Mouse (Mus musculus) forebrain, embryonic 16.5 days (tissue): ENCODE data around the gene Gm49337. TPM values are rescaled to one million over a fixed set of nuclear protein-coding genes. Genes with fewer than 3 reads are reported as not detected.
A peak's percentile ranks its signal among the peaks of the same experiment; 100 is the strongest.

Source experiments
- ATAC-seq: fragments of 200-750 bp; cut with Nextera tagmentation; 2 replicates; pipeline ENCODE4 v1.8.0; 2017; ENCODE audit warnings: mild to moderate bottlenecking, moderate library complexity
- H3K27ac ChIP-seq: fragments of 300-500 bp; sonication (generic); 2 replicates; pipeline ENCODE4 v1.5.1; 2014; ENCODE audit warnings: low read length, control low read depth
- H3K27me3 ChIP-seq: fragments of 300-500 bp; sonication (generic); replicated peaks from 2 replicates; pipeline ENCODE4 v1.6.1; 2014; ENCODE audit warnings: low read length; ENCODE audit not compliant: control insufficient read depth, insufficient read depth
- H3K36me3 ChIP-seq: fragments of 300-500 bp; sonication (generic); 2 replicates; pipeline ENCODE4 v1.6.1; 2014; ENCODE audit not compliant: control insufficient read depth, insufficient read depth
- H3K4me1 ChIP-seq: fragments of 300-500 bp; sonication (generic); replicated peaks from 2 replicates; pipeline ENCODE4 v1.6.1; 2014; ENCODE audit warnings: low read length; ENCODE audit not compliant: control insufficient read depth, insufficient read depth
- H3K4me2 ChIP-seq: fragments of 300-500 bp; sonication (generic); 2 replicates; pipeline ENCODE4 v1.6.1; 2014; ENCODE audit warnings: mild to moderate bottlenecking, low read length, control low read depth
- H3K4me3 ChIP-seq: fragments of 300-500 bp; sonication (generic); replicated peaks from 2 replicates; pipeline ENCODE4 v1.5.1; 2014; ENCODE audit warnings: mild to moderate bottlenecking, low read length, control low read depth
- H3K9ac ChIP-seq: fragments of 300-500 bp; sonication (generic); replicated peaks from 2 replicates; pipeline ENCODE4 v1.6.1; 2014; ENCODE audit warnings: low read depth, low read length, control low read depth
- H3K9me3 ChIP-seq: fragments of 300-500 bp; sonication (generic); 2 replicates; pipeline ENCODE4 v1.6.1; 2016; ENCODE audit warnings: low read length; ENCODE audit not compliant: control insufficient read depth
- WGBS: fragments of 180-500 bp; shearing (Covaris S2); extraction: QIAGEN DNeasy Blood & Tissue Kit; methylation state at CpG from one replicate; pipeline ENCODE4 v1.1.7; 2014; 5-methylcytosine and 5-hydroxymethylcytosine counted together
- polyA plus RNA-seq: library from polyadenylated mRNA; unstranded; fragments of >200 nt; fragmentation: Nextera tagmentation; extraction: Ambion mirVana; gene quantifications from 2 replicates; pipeline ENCODE4 v1.2.1, GENCODE M21; 2015

Gm49337 gene
- polyA plus RNA-seq, 1 experiment from 2014 or later = not detected

DNA sequence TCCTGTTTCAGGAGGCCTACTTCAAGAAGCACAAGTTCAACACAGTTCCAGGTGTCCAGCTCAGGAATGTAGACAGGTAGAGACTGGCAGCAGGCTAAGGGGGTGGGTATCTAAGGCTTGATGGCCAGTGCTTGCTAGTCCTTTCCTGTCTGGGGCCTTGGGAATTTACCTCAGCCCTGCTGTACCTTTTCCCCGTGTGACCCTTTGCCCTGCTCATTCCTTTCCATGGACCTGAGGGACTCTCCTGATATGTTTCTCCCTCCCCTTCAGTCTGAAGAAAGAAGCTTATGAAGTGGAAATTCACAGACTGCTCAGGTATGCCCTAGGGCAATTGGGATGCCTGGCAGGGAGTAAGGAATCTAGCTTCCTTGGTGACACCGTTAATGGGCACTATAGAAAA is 15.3 kb upstream of the Gm49337 start:
- Histone ChIP-seq H3K27ac (no peak overlapping the region), H3K4me2 (no peak overlapping the region), H3K36me3 (peaks cover 48% of the 10 kb centered on the region), H3K4me3 (no peak overlapping the region), H3K9ac (no peak overlapping the region), H3K4me1 (no peaks in the 10 kb centered on the region; the same call in 1 of the 2 replicates), H3K27me3 (no peaks in the 10 kb centered on the region), H3K9me3 (no peaks in the 10 kb centered on the region)
- WGBS = 89% methylated on average over 2 of the region's 2 CpGs
- no peak for ATAC-seq

GRCm38 (mm10) chr4:116159912-116160311 is 13.3 kb upstream of the Gm49337 start:
- ATAC-seq = peak; percentile 65
- no peaks in the 10 kb centered on the region; the same call in 1 of the 2 replicates for H3K4me1 ChIP-seq
- H3K4me2 ChIP-seq = no peak overlapping the region
- H3K27ac ChIP-seq = no peak overlapping the region
- H3K9me3 ChIP-seq = no peaks in the 10 kb centered on the region
- peaks cover 31% of the 10 kb centered on the region for H3K36me3 ChIP-seq
- WGBS = 55% methylated on average over 3 of the region's 3 CpGs
- peak overlapping the region; percentile 26; the same call in 1 of the 2 replicates for H3K9ac ChIP-seq
- no peak overlapping the region for H3K4me3 ChIP-seq
- no peaks in the 10 kb centered on the region for H3K27me3 ChIP-seq

- H3K9me3 ChIP-seq = no peaks in the 10 kb centered on the region
- peak; percentile 38; the same call in 1 of the 2 replicates for ATAC-seq
- WGBS = 72% methylated on average over 3 of the region's 3 CpGs
- H3K9ac ChIP-seq = no peak overlapping the region
- no peak overlapping the region for H3K4me2 ChIP-seq
- no peak overlapping the region for H3K4me3 ChIP-seq
- no peak overlapping the region for H3K27ac ChIP-seq
- H3K4me1 ChIP-seq = no peaks in the 10 kb centered on the region; the same call in 1 of the 2 replicates
- no peaks in the 10 kb centered on the region for H3K27me3 ChIP-seq
- H3K36me3 ChIP-seq = peaks cover 23% of the 10 kb centered on the region
These were observed 12.4 kb upstream of the Gm49337 start for GRCm38 (mm10) chr4:116160769-116161168.

DNA sequence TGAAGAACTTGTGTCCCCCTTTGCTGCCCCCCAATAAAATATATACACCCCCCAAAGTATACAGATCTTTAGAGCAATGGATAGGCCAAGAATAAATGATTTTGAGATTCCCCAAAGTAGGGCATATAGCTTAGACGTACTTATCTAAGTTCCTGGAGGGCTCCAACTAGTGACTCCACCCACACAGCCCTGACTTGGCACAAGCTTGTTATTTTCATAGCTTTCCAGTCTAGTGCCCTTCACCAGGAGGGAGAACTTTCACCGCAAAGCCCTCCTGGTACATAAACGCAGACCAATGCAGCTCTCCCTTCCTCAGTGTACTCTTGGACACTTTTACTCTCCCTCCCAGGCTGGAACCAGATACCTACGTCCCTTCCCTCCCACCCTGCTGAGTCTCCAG is 11.0 kb upstream of the Gm49337 start:
- no peak overlapping the region for H3K4me2 ChIP-seq
- no peak overlapping the region; the same call in 1 of the 2 replicates for H3K27ac ChIP-seq
- WGBS = 78% methylated on average over 4 of the region's 4 CpGs
- H3K4me3 ChIP-seq = no peak overlapping the region
- no peak overlapping the region for H3K9ac ChIP-seq
- no peak for ATAC-seq
- no peaks in the 10 kb centered on the region; the same call in 1 of the 2 replicates for H3K4me1 ChIP-seq
- H3K9me3 ChIP-seq = no peaks in the 10 kb centered on the region
- no peaks in the 10 kb centered on the region for H3K27me3 ChIP-seq
- H3K36me3 ChIP-seq = peaks cover 10% of the 10 kb centered on the region

- Histone ChIP-seq H3K27ac (no peak overlapping the region), H3K36me3 (no peaks in the 10 kb centered on the region), H3K9ac (no peak overlapping the region), H3K4me2 (no peak overlapping the region), H3K9me3 (no peaks in the 10 kb centered on the region), H3K4me1 (no peaks in the 10 kb centered on the region; the same call in 1 of the 2 replicates), H3K4me3 (no peak overlapping the region), H3K27me3 (no peaks in the 10 kb centered on the region)
- no peak for ATAC-seq
- 78% methylated on average over 2 of the region's 2 CpGs for WGBS
These were observed 8.2 kb upstream of the Gm49337 start for GRCm38 (mm10) chr4:116164759-116165554.

DNA sequence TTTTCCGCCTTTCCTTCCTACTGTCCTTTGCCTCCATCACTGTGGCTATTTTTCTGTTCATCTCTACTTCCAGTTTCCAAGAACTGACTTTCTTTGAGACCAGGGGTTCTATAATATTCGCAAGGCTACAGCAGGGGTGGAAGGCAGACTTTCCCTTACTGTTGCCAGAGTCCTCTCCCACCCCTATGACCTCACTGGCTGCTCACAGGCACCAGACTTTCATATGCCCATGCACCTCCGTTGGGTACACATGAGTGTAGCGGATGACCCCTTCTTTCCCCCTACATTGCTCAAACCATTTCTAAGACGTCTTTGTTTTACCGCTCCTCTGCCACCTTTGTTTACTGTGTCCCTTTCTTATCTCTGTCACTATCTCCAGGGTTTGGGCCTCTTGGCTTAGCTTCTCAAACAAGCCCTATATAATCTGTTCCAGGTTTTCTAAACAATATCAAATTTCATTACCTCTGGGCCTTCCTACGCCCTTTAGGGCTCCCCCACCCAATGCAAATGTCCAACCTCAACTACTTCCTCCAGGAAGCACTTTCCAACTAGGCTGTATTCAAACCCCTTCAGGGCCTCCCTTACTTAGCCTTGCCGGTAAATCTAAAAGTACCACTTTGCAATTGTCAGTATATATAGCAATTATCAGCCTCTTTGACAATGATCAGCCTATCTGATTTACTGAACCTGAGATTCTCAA is 7.3 kb upstream of the Gm49337 start:
- Histone ChIP-seq H3K27ac (no peak overlapping the region), H3K9me3 (no peaks in the 10 kb centered on the region), H3K4me2 (no peak overlapping the region), H3K9ac (no peak overlapping the region), H3K27me3 (no peaks in the 10 kb centered on the region), H3K4me1 (no peaks in the 10 kb centered on the region; the same call in 1 of the 2 replicates), H3K36me3 (no peaks in the 10 kb centered on the region), H3K4me3 (no peak overlapping the region)
- ATAC-seq = no peak
- 82% methylated on average over 8 of the region's 8 CpGs for WGBS

- Histone ChIP-seq H3K4me2 (no peak within 1 kb of the TSS), H3K27ac (no peak within 1 kb of the TSS), H3K36me3 (no peaks in the 10 kb centered on the region), H3K4me3 (no peak within 1 kb of the TSS), H3K4me1 (no peaks in the 10 kb centered on the region), H3K9ac (no peak within 1 kb of the TSS), H3K9me3 (no peaks in the 10 kb centered on the region), H3K27me3 (no peaks in the 10 kb centered on the region)
- ATAC-seq = no peak
- WGBS = 39% methylated on average over 7 of the region's 7 CpGs
These were observed 5.8 kb upstream of the Gm49337 start, which contains the start of gene Tspan1 for GRCm38 (mm10) chr4:116167404-116167803. TSS of gene Tspan1 (minus strand) at chr4:116167601.

DNA sequence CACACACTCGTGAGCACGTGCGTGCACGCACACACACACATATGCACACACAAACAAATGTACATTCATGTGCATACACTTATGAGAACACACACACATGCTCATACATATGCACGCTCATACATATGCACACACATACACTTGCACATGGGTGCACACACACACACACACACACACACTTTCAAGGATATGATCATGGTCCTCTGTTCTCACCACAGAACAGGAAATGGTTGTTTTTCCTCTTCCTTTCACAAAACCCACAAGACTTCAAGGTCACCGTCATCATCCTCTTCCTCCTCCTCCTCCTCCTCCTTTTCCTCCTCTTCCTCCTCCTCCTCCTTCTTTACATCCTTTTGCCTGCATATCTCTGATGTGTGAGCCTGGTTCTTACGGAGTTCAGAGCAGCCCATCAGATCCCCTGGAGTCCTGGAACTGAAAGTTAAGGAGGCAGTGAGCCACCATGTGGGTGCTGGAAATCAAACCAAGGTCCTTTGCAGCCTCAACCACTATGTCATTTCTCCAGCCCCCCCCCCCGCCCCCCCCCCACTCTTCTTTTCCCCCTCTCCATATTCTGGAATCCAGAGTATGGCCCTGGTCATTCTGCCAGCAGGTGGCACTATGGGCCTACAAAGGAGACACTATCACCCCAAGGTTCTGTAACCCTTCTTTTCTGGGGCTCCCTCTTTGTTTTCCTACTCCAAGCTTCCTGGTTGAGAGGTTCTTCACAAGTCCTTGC is 4.4 kb upstream of the Gm49337 start:
- ATAC-seq = peak; percentile 77
- WGBS = 80% methylated on average over 7 of the region's 8 CpGs
- H3K4me3 ChIP-seq = no peak overlapping the region
- H3K27ac ChIP-seq = no peak overlapping the region
- H3K4me1 ChIP-seq = no peaks in the 10 kb centered on the region
- no peaks in the 10 kb centered on the region for H3K9me3 ChIP-seq
- H3K9ac ChIP-seq = no peak overlapping the region
- no peak overlapping the region for H3K4me2 ChIP-seq
- no peaks in the 10 kb centered on the region for H3K36me3 ChIP-seq
- H3K27me3 ChIP-seq = no peaks in the 10 kb centered on the region

GRCm38 (mm10) chr4:116169353-116169672 is 3.9 kb upstream of the Gm49337 start:
- H3K4me2 ChIP-seq = no peak overlapping the region
- H3K27ac ChIP-seq = no peak overlapping the region
- ATAC-seq = peak; percentile 41; the same call in 1 of the 2 replicates
- no peaks in the 10 kb centered on the region for H3K9me3 ChIP-seq
- WGBS = 74% methylated on average over 3 of the region's 3 CpGs
- H3K4me1 ChIP-seq = no peaks in the 10 kb centered on the region
- H3K27me3 ChIP-seq = no peaks in the 10 kb centered on the region
- H3K9ac ChIP-seq = no peak overlapping the region
- H3K4me3 ChIP-seq = no peak overlapping the region
- no peaks in the 10 kb centered on the region for H3K36me3 ChIP-seq
